Comparison of ENCODE assay signal across 8 mouse cellular contexts in the genomic region with DNA sequence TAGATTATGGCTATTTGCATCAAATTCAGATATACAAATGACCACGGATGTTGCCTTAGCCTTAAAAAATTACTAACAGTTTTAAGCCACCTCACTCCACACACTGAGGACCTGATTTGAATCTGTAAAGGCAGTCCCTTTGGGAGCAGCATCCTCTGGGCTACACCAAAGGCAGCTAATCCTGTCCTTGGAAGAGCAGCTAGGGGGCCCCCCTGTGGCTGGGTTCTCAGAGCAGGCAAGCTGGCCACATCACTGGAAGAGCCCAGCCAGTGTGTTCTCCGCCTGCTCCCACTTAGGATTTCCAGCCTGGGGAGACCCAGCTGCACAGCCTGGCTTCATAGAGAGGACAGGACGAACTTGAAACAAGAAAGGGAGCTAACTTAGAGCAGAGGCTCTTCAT. TPM values are rescaled to one million over a fixed set of nuclear protein-coding genes. Genes with fewer than 3 reads are reported as not detected.
DNase-seq lines count a peak whose midpoint lies in the region; ATAC-seq and TF ChIP-seq lines count a peak whose summit lies in the region.
"Had no signal": no experiment of that assay in that cellular context is flagged by ENCODE, and none has a peak within 500 bp of the region (broad histone marks: within the 10 kb centered on the region; RNA-seq: fewer than 3 reads in every experiment).

No protein-coding gene starts in this region.

- no peak overlapping the region for H3K4me3 ChIP-seq in kidney, postnatal 0 days (replicated peaks; ENCODE audit: low read depth, low read length)
- no peak overlapping the region for H3K4me3 ChIP-seq in midbrain, postnatal 0 days (ENCODE audit: low read depth, low read length)

- peak overlapping the region; percentile 80; the same call in 1 of the 2 replicates for H3K27ac ChIP-seq in kidney, postnatal 0 days
- peak overlapping the region; percentile 27; the same call in 1 of the 2 replicates for H3K27ac ChIP-seq in midbrain, postnatal 0 days (ENCODE audit: low read depth, low read length)

- H3K9me3 ChIP-seq in kidney, postnatal 0 days (replicated peaks; ENCODE audit: low read length) = no peaks in the 10 kb centered on the region
- no peaks in the 10 kb centered on the region for H3K9me3 ChIP-seq in midbrain, postnatal 0 days (ENCODE audit: low read length)

- H3K36me3 ChIP-seq in kidney, postnatal 0 days (ENCODE audit: insufficient read depth, low read length) = peaks cover 40% of the 10 kb centered on the region
- peaks cover 47% of the 10 kb centered on the region for H3K36me3 ChIP-seq in midbrain, postnatal 0 days (ENCODE audit: insufficient read depth, low read length)

- peak; percentile 57 for TF ChIP-seq CTCF in kidney, postnatal 0 days (IDR thresholded peaks at IDR 0.05; ENCODE audit: low read depth)
- peak; percentile 52 for TF ChIP-seq CTCF in midbrain, postnatal 0 days (IDR thresholded peaks at IDR 0.05)

- no peak overlapping the region for H3K4me2 ChIP-seq in kidney, postnatal 0 days (ENCODE audit: low read length)
- no peak overlapping the region for H3K4me2 ChIP-seq in midbrain, postnatal 0 days (ENCODE audit: low read depth, low read length, poor library complexity, severe bottlenecking)

- no peak overlapping the region for H3K9ac ChIP-seq in kidney, postnatal 0 days (ENCODE audit: low read depth, low read length)
- H3K9ac ChIP-seq in midbrain, postnatal 0 days (replicated peaks; ENCODE audit: low read length, poor library complexity, severe bottlenecking) = no peak overlapping the region

- 59% methylated on average over 3 of the region's 3 CpGs for WGBS in kidney, postnatal 0 days
- WGBS in midbrain, postnatal 0 days = 27% methylated on average over 3 of the region's 3 CpGs

- peaks cover 8% of the 10 kb centered on the region; the same call in 1 of the 2 replicates for H3K4me1 ChIP-seq in kidney, postnatal 0 days (replicated peaks; ENCODE audit: insufficient read depth, low read length)
- no peaks in the 10 kb centered on the region for H3K4me1 ChIP-seq in midbrain, postnatal 0 days (ENCODE audit: insufficient read depth, low read length)

- ATAC-seq in kidney, postnatal 0 days (replicated peaks; ENCODE audit: low FRiP score, low read depth) = no peak
- ATAC-seq in midbrain, postnatal 0 days (ENCODE audit: low FRiP score) = no peak
- ATAC-seq in monocyte, adult 5-6 weeks (replicated peaks; ENCODE audit: insufficient number of reproducible peaks, low FRiP score, low TSS enrichment, poor library complexity, severe bottlenecking) = no peak

- peak; percentile 60 for DNase-seq in kidney, postnatal 0 days (ENCODE audit: low spot score)
- no peak for DNase-seq in kidney, adult 11 months
- DNase-seq in R1 (ENCODE audit: low read depth, low spot score) = peak; percentile 63
- DNase-seq in cerebellum, adult 9-10 months = peak; percentile 70
- DNase-seq in layer of hippocampus, adult 18-20 months (ENCODE audit: low spot score in 2 of 2) = peak; percentile 50 to 82
- DNase-seq in midbrain, postnatal 0 days (ENCODE audit: low spot score) = peak; percentile 59

- no peaks in the 10 kb centered on the region for H3K27me3 ChIP-seq in kidney, postnatal 0 days (ENCODE audit: insufficient read depth, low read length)
- no peaks in the 10 kb centered on the region for H3K27me3 ChIP-seq in midbrain, postnatal 0 days (ENCODE audit: insufficient read depth, low read length)

RNA-seq across cellular contexts. Expression of a gene that starts 18.3 kb away (rescaled TPM):
- 160 and 189 TPM in 2 replicates for polyA plus RNA-seq in kidney, postnatal 0 days (2015; fragmentation: Nextera tagmentation; extraction: Ambion mirVana)
- total RNA-seq in layer of hippocampus, adult 18-20 months (2021) = 100 to 1,000 TPM; 162 to 169 TPM
- 299 and 345 TPM in 2 replicates for total RNA-seq in midbrain, postnatal 0 days (2014; rRNA removed)
- 372 and 393 TPM in 2 replicates for polyA plus RNA-seq in midbrain, postnatal 0 days (2015; fragmentation: Nextera tagmentation; extraction: Ambion mirVana)
- 33.0 to 67.3 TPM (median 42.5 TPM) in 3 replicates for total RNA-seq in monocyte, adult 5-6 weeks (2017)

RNA-seq across cellular contexts. Expression of a gene that starts 29.6 kb away (rescaled TPM):
- polyA plus RNA-seq in kidney, postnatal 0 days (2015; fragmentation: Nextera tagmentation; extraction: Ambion mirVana) = 25.8 and 27.8 TPM in 2 replicates
- total RNA-seq in layer of hippocampus, adult 18-20 months (2021) = 10 to 100 TPM; 44.5 to 45.6 TPM
- 41.8 and 45.1 TPM in 2 replicates for total RNA-seq in midbrain, postnatal 0 days (2014; rRNA removed)
- 25.5 and 33.8 TPM in 2 replicates for polyA plus RNA-seq in midbrain, postnatal 0 days (2015; fragmentation: Nextera tagmentation; extraction: Ambion mirVana)
- 118 to 169 TPM (median 121 TPM) in 3 replicates for total RNA-seq in monocyte, adult 5-6 weeks (2017)

RNA-seq across cellular contexts. Expression of a gene that starts 30.5 kb away (rescaled TPM):
- 45.6 and 49.2 TPM in 2 replicates for polyA plus RNA-seq in kidney, postnatal 0 days (2015; fragmentation: Nextera tagmentation; extraction: Ambion mirVana)
- 10 to 100 TPM; 44.5 to 48.1 TPM for total RNA-seq in layer of hippocampus, adult 18-20 months (2021)
- 39.3 and 47.3 TPM in 2 replicates for total RNA-seq in midbrain, postnatal 0 days (2014; rRNA removed)
- 22.4 and 24.9 TPM in 2 replicates for polyA plus RNA-seq in midbrain, postnatal 0 days (2015; fragmentation: Nextera tagmentation; extraction: Ambion mirVana)
- total RNA-seq in monocyte, adult 5-6 weeks (2017) = 185 to 246 TPM (median 193 TPM) in 3 replicates

RNA-seq across cellular contexts. Expression of a gene that starts 48.5 kb away (rescaled TPM):
- not detected in 2 replicates for polyA plus RNA-seq in kidney, postnatal 0 days (2015; fragmentation: Nextera tagmentation; extraction: Ambion mirVana)
- total RNA-seq in layer of hippocampus, adult 18-20 months (2021) = not detected
- not detected in 2 replicates for total RNA-seq in midbrain, postnatal 0 days (2014; rRNA removed)
- not detected in 2 replicates for polyA plus RNA-seq in midbrain, postnatal 0 days (2015; fragmentation: Nextera tagmentation; extraction: Ambion mirVana)
- 0.57 TPM in 1 of 3 replicates, not detected in the others for total RNA-seq in monocyte, adult 5-6 weeks (2017)
- total RNA-seq: left cerebral cortex, adult 8-10 months had no signal

RNA-seq across cellular contexts. Expression of a gene that starts 53.5 kb away (rescaled TPM):
- polyA plus RNA-seq in kidney, postnatal 0 days (2015; fragmentation: Nextera tagmentation; extraction: Ambion mirVana) = not detected in 2 replicates
- under 1 TPM; 0.37 to 0.63 TPM for total RNA-seq in layer of hippocampus, adult 18-20 months (2021)
- 5.8 and 6.7 TPM in 2 replicates for total RNA-seq in midbrain, postnatal 0 days (2014; rRNA removed)
- polyA plus RNA-seq in midbrain, postnatal 0 days (2015; fragmentation: Nextera tagmentation; extraction: Ambion mirVana) = 3.1 and 3.3 TPM in 2 replicates
- not detected in 3 replicates for total RNA-seq in monocyte, adult 5-6 weeks (2017)
